Mouse (Mus musculus): Measurements from ENCODE around the gene Ovca2. TPM values are rescaled to one million over a fixed set of nuclear protein-coding genes. Genes with fewer than 3 reads are reported as not detected.
A peak's percentile ranks its signal among the peaks of the same experiment; 100 is the strongest.

Gene Ovca2
- polyA plus RNA-seq, 1 experiment from 2014 or later, result 28.6 TPM

- peaks cover 17% of the 10 kb centered on the region; the same call in 1 of the 2 replicates for H3K4me1 ChIP-seq (ENCODE audit: insufficient read depth)
- no peak for TF ChIP-seq CTCF (IDR thresholded peaks at IDR 0.05; ENCODE audit: low read depth)
- WGBS, result 3% methylated on average over 2 of the region's 2 CpGs
- no peak overlapping the region for H3K4me2 ChIP-seq
- ATAC-seq (ENCODE audit: insufficient read depth), result peak; percentile 85
- no peaks in the 10 kb centered on the region for H3K36me3 ChIP-seq (ENCODE audit: insufficient read depth)
- H3K27me3 ChIP-seq (ENCODE audit: insufficient read depth, low read length), result no peaks in the 10 kb centered on the region
- no peak overlapping the region for H3K9ac ChIP-seq
- no peaks in the 10 kb centered on the region for H3K9me3 ChIP-seq (ENCODE audit: low read depth, low read length)
- peak; percentile 87 for DNase-seq
- H3K27ac ChIP-seq (ENCODE audit: low read depth), result peak overlapping the region; percentile 19
- H3K4me3 ChIP-seq (ENCODE audit: low read depth, low read length), result no peak overlapping the region
Measured at GRCm38 (mm10) chr11:75133951-75134350, 44.7 kb downstream of the Ovca2 start.

GRCm38 (mm10) chr11:75133391-75133790 is 45.2 kb downstream of the Ovca2 start:
- Histone ChIP-seq H3K9me3 (ENCODE audit: low read depth, low read length) (no peaks in the 10 kb centered on the region), H3K4me3 (ENCODE audit: low read depth, low read length) (no peak overlapping the region), H3K36me3 (ENCODE audit: insufficient read depth) (no peaks in the 10 kb centered on the region), H3K27ac (ENCODE audit: low read depth) (peak overlapping the region; percentile 19; the same call in 1 of the 2 replicates), H3K4me2 (no peak overlapping the region), H3K9ac (no peak overlapping the region), H3K27me3 (ENCODE audit: insufficient read depth, low read length) (no peaks in the 10 kb centered on the region), H3K4me1 (ENCODE audit: insufficient read depth) (peaks cover 12% of the 10 kb centered on the region; the same call in 1 of the 2 replicates)
- no peak for DNase-seq
- no peak for ATAC-seq (ENCODE audit: insufficient read depth)
- 82% methylated on average over 5 of the region's 5 CpGs for WGBS
- no peak for TF ChIP-seq CTCF (IDR thresholded peaks at IDR 0.05; ENCODE audit: low read depth)

GRCm38 (mm10) chr11:75132278-75132677 is 46.4 kb downstream of the Ovca2 start:
- ATAC-seq (ENCODE audit: insufficient read depth) (no peak), DNase-seq (no peak)
- TF ChIP-seq CTCF (IDR thresholded peaks at IDR 0.05; ENCODE audit: low read depth), result peak; percentile 32
- no peaks in the 10 kb centered on the region for H3K9me3 ChIP-seq (ENCODE audit: low read depth, low read length)
- H3K27ac ChIP-seq (ENCODE audit: low read depth), result no peak overlapping the region
- H3K27me3 ChIP-seq (ENCODE audit: insufficient read depth, low read length), result no peaks in the 10 kb centered on the region
- no peaks in the 10 kb centered on the region for H3K36me3 ChIP-seq (ENCODE audit: insufficient read depth)
- no peak overlapping the region for H3K4me3 ChIP-seq (ENCODE audit: low read depth, low read length)
- 87% methylated on average over 5 of the region's 5 CpGs for WGBS
- H3K4me1 ChIP-seq (ENCODE audit: insufficient read depth), result peaks cover 11% of the 10 kb centered on the region; the same call in 1 of the 2 replicates
- no peak overlapping the region for H3K9ac ChIP-seq
- H3K4me2 ChIP-seq, result no peak overlapping the region

- DNase-seq (no peak), ATAC-seq (ENCODE audit: insufficient read depth) (no peak)
- Histone ChIP-seq H3K4me3 (ENCODE audit: low read depth, low read length) (no peak overlapping the region), H3K27me3 (ENCODE audit: insufficient read depth, low read length) (no peaks in the 10 kb centered on the region), H3K9ac (no peak overlapping the region), H3K4me1 (ENCODE audit: insufficient read depth) (peaks cover 11% of the 10 kb centered on the region; the same call in 1 of the 2 replicates), H3K36me3 (ENCODE audit: insufficient read depth) (no peaks in the 10 kb centered on the region), H3K9me3 (ENCODE audit: low read depth, low read length) (no peaks in the 10 kb centered on the region), H3K4me2 (no peak overlapping the region), H3K27ac (ENCODE audit: low read depth) (no peak overlapping the region)
- no peak for TF ChIP-seq CTCF (IDR thresholded peaks at IDR 0.05; ENCODE audit: low read depth)
- WGBS, result 81% methylated on average over 4 of the region's 4 CpGs
Measured at GRCm38 (mm10) chr11:75131300-75131699, 47.3 kb downstream of the Ovca2 start.

GRCm38 (mm10) chr11:75129481-75129880 is 49.2 kb downstream of the Ovca2 start:
- H3K36me3 ChIP-seq (ENCODE audit: insufficient read depth), result no peaks in the 10 kb centered on the region
- no peaks in the 10 kb centered on the region for H3K9me3 ChIP-seq (ENCODE audit: low read depth, low read length)
- no peak overlapping the region for H3K9ac ChIP-seq
- no peak for TF ChIP-seq CTCF (IDR thresholded peaks at IDR 0.05; ENCODE audit: low read depth)
- no peaks in the 10 kb centered on the region for H3K27me3 ChIP-seq (ENCODE audit: insufficient read depth, low read length)
- H3K4me3 ChIP-seq (ENCODE audit: low read depth, low read length), result no peak overlapping the region
- DNase-seq (no peak), ATAC-seq (ENCODE audit: insufficient read depth) (no peak)
- no peak overlapping the region for H3K4me2 ChIP-seq
- H3K27ac ChIP-seq (ENCODE audit: low read depth), result no peak overlapping the region
- peaks cover 11% of the 10 kb centered on the region; the same call in 1 of the 2 replicates for H3K4me1 ChIP-seq (ENCODE audit: insufficient read depth)
- 92% methylated on average over 6 of the region's 6 CpGs for WGBS

- TF ChIP-seq CTCF (IDR thresholded peaks at IDR 0.05; ENCODE audit: low read depth), result no peak
- Histone ChIP-seq H3K9ac (no peak overlapping the region), H3K4me3 (ENCODE audit: low read depth, low read length) (no peak overlapping the region), H3K4me1 (ENCODE audit: insufficient read depth) (no peaks in the 10 kb centered on the region), H3K27me3 (ENCODE audit: insufficient read depth, low read length) (no peaks in the 10 kb centered on the region), H3K9me3 (ENCODE audit: low read depth, low read length) (no peaks in the 10 kb centered on the region), H3K4me2 (no peak overlapping the region), H3K36me3 (ENCODE audit: insufficient read depth) (no peaks in the 10 kb centered on the region), H3K27ac (ENCODE audit: low read depth) (no peak overlapping the region)
- DNase-seq, result no peak
- WGBS, result 93% methylated on average over 3 of the region's 3 CpGs
- no peak for ATAC-seq (ENCODE audit: insufficient read depth)
Measured at GRCm38 (mm10) chr11:75126384-75126783, 52.3 kb downstream of the Ovca2 start.

MicroRNAs encoded within 50 kb of the gene (microRNA counts, 519-probe panel; counts per million panel counts)
- microRNA mmu-miR-132 (3,328 counts per million, percentile 65 among the panel's probes with 10 or more counts), microRNA mmu-miR-212 (30.5 counts per million)

Small RNA genes within 50 kb of the gene (microRNA-seq; reads per million reads assigned to microRNA genes)
- gene Mir132 (ENCODE audit: borderline number of aligned reads) (445 reads per million, percentile 65 among the genes with 10 or more reads in this experiment), gene Mir212 (ENCODE audit: borderline number of aligned reads) (57.0 reads per million, percentile 41 among the genes with 10 or more reads in this experiment)

Other genes starting within 250 kb of the Ovca2 start
- 14.0 and 15.6 TPM in 2 replicates for gene Hic1, start 9.3 kb downstream of the Ovca2 start, polyA plus RNA-seq (2014; fragmentation: Nextera tagmentation; extraction: Ambion mirVana)
- gene Dph1, start 12.4 kb upstream of the Ovca2 start, polyA plus RNA-seq (2014; fragmentation: Nextera tagmentation; extraction: Ambion mirVana), result 25.0 and 26.5 TPM in 2 replicates
- 1.1 and 1.5 TPM in 2 replicates for gene Rtn4rl1, start 14.9 kb upstream of the Ovca2 start, polyA plus RNA-seq (2014; fragmentation: Nextera tagmentation; extraction: Ambion mirVana)
- gene Rpa1, start 169.5 kb upstream of the Ovca2 start, polyA plus RNA-seq (2014; fragmentation: Nextera tagmentation; extraction: Ambion mirVana), result 185 and 186 TPM in 2 replicates
- 14.2 and 17.3 TPM in 2 replicates for gene Smyd4, start 169.6 kb upstream of the Ovca2 start, polyA plus RNA-seq (2014; fragmentation: Nextera tagmentation; extraction: Ambion mirVana)
- 41.7 and 44.6 TPM in 2 replicates for gene Serpinf1, start 243.9 kb upstream of the Ovca2 start, polyA plus RNA-seq (2014; fragmentation: Nextera tagmentation; extraction: Ambion mirVana)

All from lung, embryonic 14.5 days (tissue).